Mouse (Mus musculus): ENCODE results near the gene Abat.

DNA sequence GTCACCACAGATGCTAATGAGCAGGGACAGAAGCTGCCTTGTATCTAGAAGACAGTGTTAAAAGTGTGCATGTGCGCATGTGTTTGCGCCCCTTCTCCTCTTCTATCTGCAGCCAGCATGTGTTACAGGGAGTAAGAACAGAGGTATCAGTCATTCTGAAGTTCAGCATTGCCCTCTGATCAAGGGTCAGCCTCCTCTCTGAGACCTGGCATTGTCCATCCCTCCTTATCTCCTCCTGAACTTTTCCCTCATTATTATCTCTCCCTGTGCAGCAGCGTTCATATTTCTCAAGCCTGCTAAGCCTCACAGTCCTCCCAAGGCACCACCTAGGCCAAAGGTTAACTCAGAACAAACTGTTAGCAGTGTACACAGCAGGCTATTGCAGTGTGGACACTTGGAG lies 90.6 kb downstream of the Abat start:
- TF ChIP-seq CTCF (IDR thresholded peaks at IDR 0.05; ENCODE audit: control insufficient read depth, insufficient read depth, insufficient read length): no peak
- no peak for TF ChIP-seq CEBPB (IDR thresholded peaks at IDR 0.05; ENCODE audit: low read depth)
- no peak for TF ChIP-seq MAX (IDR thresholded peaks at IDR 0.05)
- no peak for TF ChIP-seq USF1 (IDR thresholded peaks at IDR 0.05; ENCODE audit: low read depth)
- TF ChIP-seq FOSL1 (IDR thresholded peaks at IDR 0.05; ENCODE audit: insufficient read depth, low read length, poor library complexity, severe bottlenecking): no peak
- TF ChIP-seq MYOG (IDR thresholded peaks at IDR 0.05; ENCODE audit: control insufficient read depth, extremely low read depth, insufficient read length): no peak

All from C2C12 (cell line).